ENCODE assay signal across 8 mouse cellular contexts in the genomic region with DNA sequence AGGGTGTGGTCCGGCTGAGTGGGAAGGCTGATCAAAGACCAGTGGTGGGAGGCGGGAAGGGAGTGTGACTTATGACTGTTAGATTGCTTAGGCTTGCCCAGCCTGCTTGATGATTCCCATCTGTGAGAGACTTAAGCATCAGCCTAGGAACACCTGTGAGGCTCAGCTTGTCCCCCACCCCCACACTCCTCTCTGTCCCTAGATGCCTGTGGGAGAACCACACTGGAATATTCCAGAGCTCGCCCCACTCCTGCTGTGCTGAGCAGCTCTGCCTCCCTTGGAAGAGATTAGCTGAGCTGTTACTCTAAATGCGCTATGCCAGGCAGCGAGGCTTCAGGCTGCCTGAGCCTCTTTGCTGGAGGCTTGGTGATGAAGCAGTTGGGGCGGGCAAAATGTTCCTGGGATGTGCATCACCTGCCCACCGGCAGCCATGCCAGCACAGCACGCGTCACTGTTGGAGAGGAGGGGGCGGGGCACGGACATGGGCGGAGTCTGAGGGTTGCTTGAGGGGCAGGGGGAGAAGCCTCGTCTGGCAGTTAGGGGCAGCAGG. TPM values are rescaled to one million over a fixed set of nuclear protein-coding genes. Genes with fewer than 3 reads are reported as not detected.
DNase-seq lines count a peak whose midpoint lies in the region; ATAC-seq lines count a peak whose summit lies in the region.
"Not testable (repeated sequence)": the region's sequence is repeated elsewhere in the genome, so short reads cannot be mapped to it uniquely, and the experiment has no call there.

No protein-coding gene starts in this region.

- H3K4me2 ChIP-seq in heart, embryonic 12.5 days: peak overlapping the region; percentile 59
- H3K4me2 ChIP-seq in kidney, embryonic 14.5 days (replicated peaks; ENCODE audit: low read depth, low read length): peak overlapping the region; percentile 26
- H3K4me2 ChIP-seq in neural tube, embryonic 15.5 days: peak overlapping the region; percentile 52

- peaks cover 46% of the 10 kb centered on the region for H3K4me1 ChIP-seq in forebrain, embryonic 10.5 days
- peaks cover 49% of the 10 kb centered on the region for H3K4me1 ChIP-seq in heart, embryonic 12.5 days (replicated peaks)
- peaks cover 27% of the 10 kb centered on the region for H3K4me1 ChIP-seq in kidney, embryonic 14.5 days (ENCODE audit: control insufficient read depth, insufficient read depth, low read length)
- H3K4me1 ChIP-seq in neural tube, embryonic 15.5 days: peaks cover 42% of the 10 kb centered on the region

- not testable (repeated sequence) for H3K9me3 ChIP-seq in forebrain, embryonic 10.5 days; heart, embryonic 12.5 days (replicated peaks); kidney, embryonic 14.5 days (ENCODE audit: control insufficient read depth, low read length); neural tube, embryonic 15.5 days (replicated peaks)

- peaks cover 43% of the 10 kb centered on the region for H3K27me3 ChIP-seq in forebrain, embryonic 10.5 days (ENCODE audit: poor library complexity, severe bottlenecking)
- peaks cover 21% of the 10 kb centered on the region for H3K27me3 ChIP-seq in heart, embryonic 12.5 days (replicated peaks)
- not testable (repeated sequence) for H3K27me3 ChIP-seq in kidney, embryonic 14.5 days (ENCODE audit: control insufficient read depth, insufficient read depth, low read length); neural tube, embryonic 15.5 days (replicated peaks)

- intact Hi-C loops in left cerebral cortex, postnatal 14 days (cut with DNase I): not testable (repeated sequence)

- ATAC-seq in heart, embryonic 12.5 days (ENCODE audit: insufficient number of reproducible peaks, low FRiP score): peak; percentile 34; the same call in 1 of the 2 replicates
- peak; percentile 61; the same call in 1 of the 2 replicates for ATAC-seq in kidney, embryonic 14.5 days (ENCODE audit: low FRiP score, low TSS enrichment)
- ATAC-seq in neural tube, embryonic 15.5 days (ENCODE audit: low FRiP score): peak; percentile 55

- H3K9ac ChIP-seq in heart, embryonic 12.5 days: 0 out of 2 replicates have a peak overlapping the region, but pooled peaks have one; percentile 20
- not testable (repeated sequence) for H3K9ac ChIP-seq in kidney, embryonic 14.5 days (ENCODE audit: low read depth, low read length); neural tube, embryonic 15.5 days (replicated peaks)

- peak overlapping the region; percentile 65; the same call in 1 of the 2 replicates for H3K27ac ChIP-seq in forebrain, embryonic 10.5 days
- H3K27ac ChIP-seq in heart, embryonic 12.5 days (ENCODE audit: poor library complexity, severe bottlenecking); kidney, embryonic 14.5 days (ENCODE audit: low read depth, low read length): not testable (repeated sequence)
- peak overlapping the region; percentile 51 for H3K27ac ChIP-seq in neural tube, embryonic 15.5 days (replicated peaks)

- peak overlapping the region; percentile 36 for H3K4me3 ChIP-seq in forebrain, embryonic 10.5 days
- peak overlapping the region; percentile 19; the same call in 1 of the 2 replicates for H3K4me3 ChIP-seq in heart, embryonic 12.5 days
- H3K4me3 ChIP-seq in kidney, embryonic 14.5 days (ENCODE audit: low read length): not testable (repeated sequence)
- peak overlapping the region; percentile 10; the same call in 1 of the 2 replicates for H3K4me3 ChIP-seq in neural tube, embryonic 15.5 days (replicated peaks)

- H3K36me3 ChIP-seq in forebrain, embryonic 10.5 days (replicated peaks): peaks cover 33% of the 10 kb centered on the region
- peaks cover 13% of the 10 kb centered on the region for H3K36me3 ChIP-seq in heart, embryonic 12.5 days
- peaks cover 11% of the 10 kb centered on the region for H3K36me3 ChIP-seq in kidney, embryonic 14.5 days (ENCODE audit: control insufficient read depth, insufficient read depth, low read length)
- not testable (repeated sequence) for H3K36me3 ChIP-seq in neural tube, embryonic 15.5 days

- peak; percentile 44 for DNase-seq in adrenal gland, adult 2 months
- peak; percentile 67 for DNase-seq in forebrain, embryonic 10.5 days (ENCODE audit: extremely low spot score, low spot score)
- DNase-seq in left cerebral cortex, postnatal 14 days (ENCODE audit: low spot score in 2 of 2): peak; percentile 58 to 84
- peak; percentile 61 for DNase-seq in lung, postnatal 10 days
- DNase-seq in thymus, postnatal 10 days (ENCODE audit: low spot score in 2 of 2): peak; percentile 35 to 51

- WGBS in forebrain, embryonic 10.5 days: 10% methylated on average over 13 of the region's 13 CpGs
- WGBS in heart, embryonic 12.5 days: 6% methylated on average over 13 of the region's 13 CpGs
- WGBS in kidney, embryonic 14.5 days: under 1% methylated on average over 11 of the region's 13 CpGs
- 2% methylated on average over 12 of the region's 13 CpGs for WGBS in neural tube, embryonic 15.5 days

RNA-seq across cellular contexts. Expression of gene Notch3, which starts 48.7 kb away (rescaled TPM):
- 10 to 100 TPM in 1 of 2 experiments, 1 to 10 TPM in 1; 5.6 to 11.7 TPM for total RNA-seq in adrenal gland, adult 2 months (2021)
- 35.5 and 44.3 TPM in 2 replicates for polyA plus RNA-seq in adrenal gland, adult 2 months (2012; rRNA removed)
- polyA plus RNA-seq in forebrain, embryonic 10.5 days (2016; fragmentation: Nextera tagmentation; extraction: Ambion mirVana): 24.4 and 25.7 TPM in 2 replicates
- 8.0 and 10.6 TPM in 2 replicates for polyA plus RNA-seq in heart, embryonic 12.5 days (2016; fragmentation: Nextera tagmentation; extraction: Ambion mirVana)
- 15.9 and 16.9 TPM in 2 replicates for polyA plus RNA-seq in kidney, embryonic 14.5 days (2014; fragmentation: Nextera tagmentation; extraction: Ambion mirVana)
- total RNA-seq in left cerebral cortex, postnatal 14 days (2021): 10 to 100 TPM; 13.8 to 15.4 TPM
- 6.1 and 9.2 TPM in 2 replicates for polyA plus RNA-seq in neural tube, embryonic 15.5 days (2015; fragmentation: Nextera tagmentation; extraction: Ambion mirVana)
